Mouse (Mus musculus): ENCODE data around the gene S100a5. TPM values are rescaled to one million over a fixed set of nuclear protein-coding genes. Genes with fewer than 3 reads are reported as not detected.
A peak's percentile ranks its signal among the peaks of the same experiment; 100 is the strongest.

S100a5 gene
- total RNA-seq, 2 experiments from 2014 or later: not detected

DNA sequence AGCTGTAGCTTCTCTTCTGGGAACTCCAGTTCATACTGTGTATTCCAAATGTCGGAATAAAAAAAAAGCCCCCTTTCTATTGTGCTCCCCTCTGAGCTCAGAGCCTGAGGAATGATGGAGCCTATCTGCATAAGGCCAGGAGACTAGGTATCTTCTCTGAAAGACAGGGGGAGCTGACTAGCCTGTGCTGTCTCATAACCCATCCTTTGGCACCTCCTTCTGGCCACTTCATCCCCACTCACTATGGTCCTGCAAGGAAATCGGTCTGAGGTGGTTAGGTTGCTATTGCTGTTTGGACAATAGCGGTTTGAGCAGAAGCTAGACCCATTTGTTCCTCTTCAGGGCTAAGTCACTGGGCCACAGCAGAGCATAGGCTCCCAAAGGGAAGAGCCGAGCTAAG is 19.5 kb downstream of the S100a5 start:
- no peak for DNase-seq (ENCODE audit: extremely low spot score in 1 of 2, low spot score in 2 of 2)

DNA sequence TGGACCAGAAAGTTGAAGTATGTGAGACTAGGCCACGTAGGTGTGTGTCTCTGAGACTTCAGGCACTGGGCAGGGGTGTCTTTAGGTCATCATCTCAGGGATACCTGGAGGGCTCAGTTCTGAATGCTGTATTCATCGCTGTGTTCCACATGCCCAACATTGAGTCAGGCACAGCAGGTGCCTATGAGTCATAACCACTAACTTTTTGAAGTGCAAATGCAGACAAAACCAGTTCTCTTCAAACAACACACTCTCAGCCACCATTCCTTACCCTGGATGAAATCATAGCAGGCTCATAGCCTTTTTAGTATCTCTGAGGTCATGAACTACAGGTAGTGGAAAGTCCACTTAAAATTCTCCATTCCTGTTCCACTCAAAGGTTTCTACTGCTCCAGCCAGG is 21.0 kb downstream of the S100a5 start:
- Histone ChIP-seq H3K4me3 (no peak overlapping the region), H3K27ac (no peak overlapping the region)
- intact Hi-C loops (cut with DNase I): no loop called here
- DNase-seq (ENCODE audit: extremely low spot score in 1 of 2, low spot score in 2 of 2): no peak
- no peak for TF ChIP-seq CTCF (IDR thresholded peaks at IDR 0.05)

More for the DNA sequence above, 19.5 kb downstream of the S100a5 start:
- TF ChIP-seq CTCF (IDR thresholded peaks at IDR 0.05): peak; percentile 56
- intact Hi-C loops (cut with DNase I): no loop called here
- Histone ChIP-seq H3K27ac (no peak overlapping the region), H3K4me3 (no peak overlapping the region)

GRCm38 (mm10) chr3:90631984-90632383 is 23.7 kb downstream of the S100a5 start:
- no peak for DNase-seq (ENCODE audit: extremely low spot score in 1 of 2, low spot score in 2 of 2)
- Histone ChIP-seq H3K27ac (no peak overlapping the region), H3K4me3 (no peak overlapping the region)
- no peak for TF ChIP-seq CTCF (IDR thresholded peaks at IDR 0.05)
- intact Hi-C loops (cut with DNase I): no loop called here

- no peak for TF ChIP-seq CTCF (IDR thresholded peaks at IDR 0.05)
Observed at GRCm38 (mm10) chr3:90638511-90639275, 30.4 kb downstream of the S100a5 start.

DNA sequence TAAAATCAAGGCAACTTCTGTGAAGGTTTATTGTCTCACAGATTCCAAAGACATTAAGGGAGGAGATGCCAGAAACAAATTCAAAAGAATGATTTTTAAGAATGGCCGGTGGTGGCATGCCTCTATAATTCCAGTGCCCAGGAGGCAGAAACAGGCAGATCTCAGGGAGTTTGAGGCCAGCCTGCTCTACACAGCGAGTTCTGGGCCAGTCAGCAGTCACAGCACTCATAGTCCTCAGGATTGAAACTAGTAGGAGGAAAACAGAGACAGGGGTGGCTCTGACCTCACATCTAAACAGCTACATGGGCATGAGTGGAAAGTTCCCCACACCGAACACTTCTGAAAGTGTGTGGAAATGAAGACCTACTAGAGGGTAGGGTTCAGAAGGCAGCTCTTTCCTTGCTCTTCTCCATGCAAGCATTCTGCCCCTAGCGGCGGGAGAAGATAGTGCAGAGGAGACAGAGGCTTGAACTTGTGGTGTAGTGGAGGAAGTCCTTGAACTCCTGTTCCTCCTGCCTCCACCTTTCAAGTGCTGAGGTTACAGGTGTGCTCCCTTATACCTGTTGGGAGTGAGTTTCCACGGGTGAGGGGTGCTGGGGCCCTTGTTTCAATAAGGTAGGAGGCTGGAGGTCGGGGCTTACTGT is 31.3 kb downstream of the S100a5 start:
- intact Hi-C loops (cut with DNase I): no loop called here
- peak; percentile 63 for TF ChIP-seq CTCF (IDR thresholded peaks at IDR 0.05)
- H3K4me3 ChIP-seq: no peak overlapping the region
- no peak overlapping the region for H3K27ac ChIP-seq
- DNase-seq (ENCODE audit: extremely low spot score in 1 of 2, low spot score in 2 of 2): no peak

More at GRCm38 (mm10) chr3:90638511-90639275, 30.4 kb downstream of the S100a5 start:
- no peak overlapping the region for H3K4me3 ChIP-seq
- DNase-seq (ENCODE audit: extremely low spot score in 1 of 2, low spot score in 2 of 2): no peak
- no peak overlapping the region for H3K27ac ChIP-seq
- intact Hi-C loops (cut with DNase I): no loop called here

DNA sequence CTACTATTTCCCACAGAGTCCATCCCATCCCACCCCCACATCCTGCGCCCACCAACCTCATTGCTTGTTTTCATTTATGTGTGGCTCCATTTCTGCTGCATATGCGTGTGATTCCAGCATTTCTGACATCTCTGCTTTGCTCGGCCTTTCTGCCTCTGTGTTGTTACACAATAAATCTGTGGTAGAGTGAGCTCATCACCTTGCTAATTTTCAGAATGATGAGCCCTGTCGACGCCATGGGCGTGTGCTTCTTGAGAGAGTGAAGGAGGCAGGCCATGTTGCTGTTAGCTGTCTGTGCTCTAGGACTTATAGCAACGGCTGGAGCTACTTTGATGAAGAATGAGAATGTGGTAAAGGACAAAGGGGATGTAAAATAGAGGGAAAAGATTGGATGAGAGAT is 32.7 kb downstream of the S100a5 start:
- Histone ChIP-seq H3K27ac (no peak overlapping the region), H3K4me3 (no peak overlapping the region)
- TF ChIP-seq CTCF (IDR thresholded peaks at IDR 0.05): no peak
- intact Hi-C loops (cut with DNase I): no loop called here
- DNase-seq (ENCODE audit: extremely low spot score in 1 of 2, low spot score in 2 of 2): no peak

- peak in 1 of 2 experiments; percentile 30 for DNase-seq (ENCODE audit: extremely low spot score in 1 of 2, low spot score in 2 of 2)
- TF ChIP-seq CTCF (IDR thresholded peaks at IDR 0.05): peak; percentile 62
- Histone ChIP-seq H3K4me3 (no peak overlapping the region), H3K27ac (no peak overlapping the region)
- intact Hi-C loops (cut with DNase I): no loop called here
Observed at GRCm38 (mm10) chr3:90644220-90644619, 35.9 kb downstream of the S100a5 start.

DNA sequence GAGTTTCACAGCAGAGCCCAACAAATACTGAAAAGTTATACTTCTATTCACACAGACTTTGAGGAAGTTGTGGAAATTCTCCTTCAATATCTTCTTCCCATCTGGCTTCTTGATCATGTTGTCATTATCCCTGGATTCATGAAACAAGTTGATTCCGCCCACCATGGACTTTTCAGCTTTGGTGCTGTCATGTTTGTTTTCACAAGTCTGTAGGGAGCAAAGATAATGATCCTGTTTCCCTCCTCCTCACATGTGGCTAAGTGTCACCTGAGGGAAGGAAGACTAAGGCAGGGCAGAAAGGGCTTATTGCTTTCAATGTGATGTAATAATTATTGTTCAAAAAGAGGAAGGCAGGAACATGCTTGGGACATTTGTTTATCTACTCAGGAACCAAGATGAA is 39.0 kb downstream of the S100a5 start:
- no peak for DNase-seq (ENCODE audit: extremely low spot score in 1 of 2, low spot score in 2 of 2)
- intact Hi-C loops (cut with DNase I): no loop called here
- Histone ChIP-seq H3K4me3 (no peak overlapping the region), H3K27ac (no peak overlapping the region)
- no peak for TF ChIP-seq CTCF (IDR thresholded peaks at IDR 0.05)

GRCm38 (mm10) chr3:90648981-90649380 is 40.7 kb downstream of the S100a5 start:
- DNase-seq (ENCODE audit: extremely low spot score in 1 of 2, low spot score in 2 of 2): no peak
- Histone ChIP-seq H3K27ac (peak overlapping the region; percentile 68), H3K4me3 (no peak overlapping the region)
- intact Hi-C loops (cut with DNase I): no loop called here
- no peak for TF ChIP-seq CTCF (IDR thresholded peaks at IDR 0.05)

DNA sequence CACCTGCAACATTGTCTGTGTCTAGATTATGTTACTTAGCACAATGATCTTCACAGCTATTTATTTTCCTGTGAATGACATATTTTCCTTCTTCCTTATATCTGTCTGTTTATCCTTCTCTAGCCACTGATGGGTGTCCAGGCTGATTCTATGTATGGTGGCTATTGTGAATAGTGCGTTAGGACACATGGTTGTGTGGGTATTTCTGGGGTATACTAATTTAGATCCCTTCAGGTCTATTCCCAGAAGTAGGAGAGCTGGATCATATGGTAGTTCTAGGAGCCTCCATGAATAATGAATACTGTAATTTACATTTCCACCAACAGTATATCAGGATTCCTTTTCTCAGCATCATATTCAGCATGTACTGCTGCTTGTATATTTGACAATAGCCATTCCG is 41.5 kb downstream of the S100a5 start:
- intact Hi-C loops (cut with DNase I): loop anchor here (1.0 to 5.0 kb wide), 6 partner anchors 33 to 238 kb away; partner anchors contain the start of genes Chtop and Ints3
- no peak overlapping the region for H3K4me3 ChIP-seq
- no peak for TF ChIP-seq CTCF (IDR thresholded peaks at IDR 0.05)
- peak overlapping the region; percentile 68 for H3K27ac ChIP-seq
- DNase-seq (ENCODE audit: extremely low spot score in 1 of 2, low spot score in 2 of 2): no peak

- Histone ChIP-seq H3K4me3 (no peak overlapping the region), H3K27ac (no peak overlapping the region)
- TF ChIP-seq CTCF (IDR thresholded peaks at IDR 0.05): peak; percentile 82
- peak; percentile 81 to 84 for DNase-seq (ENCODE audit: extremely low spot score in 1 of 2, low spot score in 2 of 2)
- intact Hi-C loops (cut with DNase I): loop anchor here (1.0 to 5.0 kb wide), 6 partner anchors 36 to 241 kb away; partner anchors contain the start of genes Chtop, Ints3 and Snapin
Observed at GRCm38 (mm10) chr3:90652878-90653508, 44.7 kb downstream of the S100a5 start.

DNA sequence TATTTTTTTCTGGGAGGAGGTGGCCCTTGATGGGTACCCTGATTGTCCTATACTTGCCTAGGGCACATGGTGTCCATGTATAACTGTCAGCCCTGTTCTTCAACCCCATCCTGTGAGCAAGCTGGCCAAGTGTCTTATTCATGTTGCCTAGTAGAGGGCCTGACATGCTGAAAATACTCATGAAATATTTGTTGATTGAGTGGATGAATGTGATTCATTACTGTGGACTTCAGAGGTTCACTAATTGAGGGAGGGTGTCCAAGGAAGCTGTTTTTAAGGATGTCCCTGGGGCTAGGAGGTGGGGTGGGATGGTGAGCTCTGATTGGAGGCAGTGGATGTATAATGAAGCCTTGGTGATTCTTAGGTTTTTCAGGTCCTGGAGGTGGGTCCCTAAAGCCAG is 45.4 kb downstream of the S100a5 start, which contains the start of gene S100a7a:
Gene S100a7a (plus strand): TSS at position 301 of the 400 bp plus-strand sequence.
- no peak within 1 kb of the TSS for H3K27ac ChIP-seq
- DNase-seq (ENCODE audit: extremely low spot score in 1 of 2, low spot score in 2 of 2): no peak
- H3K4me3 ChIP-seq: no peak within 1 kb of the TSS
- no peak for TF ChIP-seq CTCF (IDR thresholded peaks at IDR 0.05)
- intact Hi-C loops (cut with DNase I): loop anchor here (1.0 to 5.0 kb wide), 6 partner anchors 36 to 241 kb away; partner anchors contain the start of genes Chtop, Ints3 and Snapin

All from left cerebral cortex, adult 2 months (tissue).